Mouse (Mus musculus): ENCODE measurements at regions not wholly inside any gene's neighbourhood (a gene's known extent, or its start where the extent isn't known, plus 50 kb on each side); places are given as distances from the start of the nearest gene placed in this dataset.

- Histone ChIP-seq H3K27ac (ENCODE audit: control insufficient read depth, insufficient read depth, low read depth, low read length) (no peak overlapping the region), H3K36me3 (ENCODE audit: control insufficient read depth, insufficient read depth, low read length) (no peaks in the 10 kb centered on the region), H3K4me1 (ENCODE audit: control insufficient read depth, insufficient read depth, low read length) (no peaks in the 10 kb centered on the region), H3K4me3 (ENCODE audit: control insufficient read depth, low read depth, low read length) (peak overlapping the region; percentile 22; the same call in 1 of the 2 replicates), H3K27me3 (ENCODE audit: control insufficient read depth, insufficient read depth, low read length) (no peaks in the 10 kb centered on the region)
- TF ChIP-seq POLR2A (IDR thresholded peaks at IDR 0.05; ENCODE audit: control insufficient read depth, low read depth, low read length) (no peak), CTCF (IDR thresholded peaks at IDR 0.05; ENCODE audit: control insufficient read depth, insufficient read depth, insufficient replicate concordance, low read depth, low read length) (no peak)
Measured at GRCm38 (mm10) chr13:92911660-92912284, 67.2 kb downstream of the Mtx3 start.

DNA sequence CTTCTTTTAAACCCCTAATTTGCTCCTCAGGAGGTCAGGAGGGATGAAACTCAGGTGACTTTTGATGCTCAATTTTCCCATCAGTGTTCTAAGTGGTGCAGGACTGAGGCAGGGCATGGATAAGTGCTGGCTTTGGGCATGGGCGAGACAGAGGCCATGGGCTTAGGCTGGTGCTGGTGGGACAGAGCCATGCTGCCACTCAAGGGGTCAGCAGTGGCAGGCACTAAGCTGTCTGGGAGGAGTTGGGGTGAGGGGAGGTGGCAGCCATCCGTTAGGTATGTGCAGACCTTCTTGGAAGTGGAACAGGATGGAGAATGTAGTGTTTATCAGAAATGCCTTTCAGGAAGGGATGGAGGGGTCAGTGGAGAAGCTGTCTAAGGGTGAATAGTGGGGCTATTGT lies 68.1 kb downstream of the Mtx3 start:
- TF ChIP-seq CTCF (IDR thresholded peaks at IDR 0.05; ENCODE audit: control insufficient read depth, insufficient read depth, insufficient replicate concordance, low read depth, low read length) (no peak), POLR2A (IDR thresholded peaks at IDR 0.05; ENCODE audit: control insufficient read depth, low read depth, low read length) (no peak)

GRCm38 (mm10) chr13:92914631-92915030 lies 70.1 kb downstream of the Mtx3 start:
- Histone ChIP-seq H3K4me1 (ENCODE audit: control insufficient read depth, insufficient read depth, low read length) (no peaks in the 10 kb centered on the region), H3K27ac (ENCODE audit: control insufficient read depth, insufficient read depth, low read depth, low read length) (no peak overlapping the region), H3K36me3 (ENCODE audit: control insufficient read depth, insufficient read depth, low read length) (no peaks in the 10 kb centered on the region), H3K4me3 (ENCODE audit: control insufficient read depth, low read depth, low read length) (no peak overlapping the region), H3K27me3 (ENCODE audit: control insufficient read depth, insufficient read depth, low read length) (no peaks in the 10 kb centered on the region)
- no peak for TF ChIP-seq POLR2A (IDR thresholded peaks at IDR 0.05; ENCODE audit: control insufficient read depth, low read depth, low read length)
- TF ChIP-seq CTCF (IDR thresholded peaks at IDR 0.05; ENCODE audit: control insufficient read depth, insufficient read depth, insufficient replicate concordance, low read depth, low read length) = no peak

More for the DNA sequence above, 68.1 kb downstream of the Mtx3 start:
- peak overlapping the region; percentile 71 for H3K4me3 ChIP-seq (ENCODE audit: control insufficient read depth, low read depth, low read length)
- no peaks in the 10 kb centered on the region for H3K4me1 ChIP-seq (ENCODE audit: control insufficient read depth, insufficient read depth, low read length)
- no peaks in the 10 kb centered on the region for H3K27me3 ChIP-seq (ENCODE audit: control insufficient read depth, insufficient read depth, low read length)
- no peaks in the 10 kb centered on the region for H3K36me3 ChIP-seq (ENCODE audit: control insufficient read depth, insufficient read depth, low read length)
- no peak overlapping the region for H3K27ac ChIP-seq (ENCODE audit: control insufficient read depth, insufficient read depth, low read depth, low read length)

- Histone ChIP-seq H3K27ac (ENCODE audit: control insufficient read depth, insufficient read depth, low read depth, low read length) (no peak overlapping the region), H3K4me3 (ENCODE audit: control insufficient read depth, low read depth, low read length) (no peak overlapping the region), H3K27me3 (ENCODE audit: control insufficient read depth, insufficient read depth, low read length) (no peaks in the 10 kb centered on the region), H3K36me3 (ENCODE audit: control insufficient read depth, insufficient read depth, low read length) (no peaks in the 10 kb centered on the region), H3K4me1 (ENCODE audit: control insufficient read depth, insufficient read depth, low read length) (no peaks in the 10 kb centered on the region)
- no peak for TF ChIP-seq CTCF (IDR thresholded peaks at IDR 0.05; ENCODE audit: control insufficient read depth, insufficient read depth, insufficient replicate concordance, low read depth, low read length)
- no peak for TF ChIP-seq POLR2A (IDR thresholded peaks at IDR 0.05; ENCODE audit: control insufficient read depth, low read depth, low read length)
Measured at GRCm38 (mm10) chr13:92915221-92915839, 70.8 kb downstream of the Mtx3 start.

DNA sequence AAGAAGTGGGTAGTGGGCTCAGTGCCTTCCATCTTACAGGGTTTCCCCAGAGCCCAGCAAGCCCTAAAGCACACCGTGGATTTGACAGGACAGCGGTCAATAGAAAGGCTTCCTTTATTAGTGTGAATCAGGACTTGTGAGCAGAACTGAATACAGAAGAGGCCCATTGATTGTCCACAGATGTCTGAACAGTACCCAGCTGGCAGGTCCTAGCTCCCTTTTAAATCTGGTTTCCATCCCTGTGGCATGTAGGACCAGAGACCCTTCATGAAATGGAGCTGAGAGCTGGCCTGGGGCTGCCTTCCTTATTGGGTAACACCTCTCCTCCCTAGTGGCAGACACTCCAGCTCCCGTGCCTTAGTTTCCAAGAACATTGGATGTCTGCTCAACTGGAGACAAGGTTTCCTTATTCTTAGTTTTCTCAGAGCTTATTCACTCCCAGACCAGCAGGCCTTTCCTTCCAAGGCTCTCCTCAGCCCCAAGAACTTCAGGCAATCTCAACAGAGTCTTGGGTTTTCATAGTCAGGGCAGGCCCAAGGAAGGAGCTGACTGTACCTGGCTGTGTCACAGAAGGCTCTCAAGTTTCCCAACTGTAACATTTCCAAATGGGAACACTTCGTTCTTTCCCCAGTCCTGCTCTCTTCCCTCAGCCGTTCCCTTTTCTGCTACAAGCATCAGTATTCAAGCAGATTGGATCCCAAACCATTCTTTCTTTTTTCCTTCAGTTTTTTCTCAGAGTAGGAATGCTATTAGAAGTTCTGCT lies 71.6 kb downstream of the Mtx3 start:
- Histone ChIP-seq H3K4me1 (ENCODE audit: control insufficient read depth, insufficient read depth, low read length) (no peaks in the 10 kb centered on the region), H3K27ac (ENCODE audit: control insufficient read depth, insufficient read depth, low read depth, low read length) (peak overlapping the region; percentile 45), H3K27me3 (ENCODE audit: control insufficient read depth, insufficient read depth, low read length) (no peaks in the 10 kb centered on the region), H3K4me3 (ENCODE audit: control insufficient read depth, low read depth, low read length) (no peak overlapping the region), H3K36me3 (ENCODE audit: control insufficient read depth, insufficient read depth, low read length) (no peaks in the 10 kb centered on the region)
- TF ChIP-seq POLR2A (IDR thresholded peaks at IDR 0.05; ENCODE audit: control insufficient read depth, low read depth, low read length) (no peak), CTCF (IDR thresholded peaks at IDR 0.05; ENCODE audit: control insufficient read depth, insufficient read depth, insufficient replicate concordance, low read depth, low read length) (no peak)

DNA sequence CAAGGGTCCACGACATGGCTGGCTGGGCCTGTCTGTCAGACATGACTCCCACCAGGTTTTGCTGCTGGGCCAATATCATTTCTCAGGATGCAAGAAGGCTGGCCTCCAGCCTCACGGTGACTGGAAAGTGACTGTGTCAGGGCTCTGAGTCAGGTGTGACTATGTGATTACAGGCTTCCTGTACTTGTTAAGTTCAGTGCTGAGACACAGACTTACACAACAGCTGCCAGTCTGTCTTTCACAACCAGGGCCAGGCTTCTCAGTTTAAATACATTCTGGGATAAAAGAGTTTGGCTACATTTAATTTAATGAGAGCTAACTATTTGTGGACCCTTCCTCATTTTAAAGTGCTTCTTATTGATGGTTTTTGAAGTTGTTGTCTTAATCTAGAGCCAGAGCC lies 75.3 kb downstream of the Mtx3 start:
- no peak for TF ChIP-seq POLR2A (IDR thresholded peaks at IDR 0.05; ENCODE audit: control insufficient read depth, low read depth, low read length)
- no peak for TF ChIP-seq CTCF (IDR thresholded peaks at IDR 0.05; ENCODE audit: control insufficient read depth, insufficient read depth, insufficient replicate concordance, low read depth, low read length)
- H3K4me1 ChIP-seq (ENCODE audit: control insufficient read depth, insufficient read depth, low read length) = no peaks in the 10 kb centered on the region
- no peak overlapping the region for H3K27ac ChIP-seq (ENCODE audit: control insufficient read depth, insufficient read depth, low read depth, low read length)
- H3K27me3 ChIP-seq (ENCODE audit: control insufficient read depth, insufficient read depth, low read length) = no peaks in the 10 kb centered on the region
- H3K4me3 ChIP-seq (ENCODE audit: control insufficient read depth, low read depth, low read length) = no peak overlapping the region
- H3K36me3 ChIP-seq (ENCODE audit: control insufficient read depth, insufficient read depth, low read length) = no peaks in the 10 kb centered on the region

DNA sequence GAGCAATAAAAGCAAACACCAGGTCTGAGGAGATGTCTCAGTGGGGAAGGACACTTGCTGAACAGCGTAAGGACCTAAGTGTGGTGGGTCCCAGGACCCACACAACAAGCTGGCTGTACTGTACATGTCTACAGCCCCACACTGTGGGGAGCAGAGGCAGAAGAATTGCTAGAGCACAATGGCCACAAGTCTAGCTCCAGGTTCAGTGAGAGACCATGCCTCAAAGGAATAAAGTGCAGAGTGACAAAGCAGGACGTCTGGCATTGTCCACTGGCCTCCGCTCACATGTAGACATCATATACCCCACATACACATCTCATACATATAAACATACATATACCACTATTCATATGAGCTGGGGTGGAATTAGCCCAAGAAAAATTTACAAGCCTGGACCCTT lies 77.4 kb downstream of the Mtx3 start:
- TF ChIP-seq POLR2A (IDR thresholded peaks at IDR 0.05; ENCODE audit: control insufficient read depth, low read depth, low read length) = no peak
- no peak for TF ChIP-seq CTCF (IDR thresholded peaks at IDR 0.05; ENCODE audit: control insufficient read depth, insufficient read depth, insufficient replicate concordance, low read depth, low read length)
- Histone ChIP-seq H3K36me3 (ENCODE audit: control insufficient read depth, insufficient read depth, low read length) (no peaks in the 10 kb centered on the region), H3K4me1 (ENCODE audit: control insufficient read depth, insufficient read depth, low read length) (no peaks in the 10 kb centered on the region), H3K27me3 (ENCODE audit: control insufficient read depth, insufficient read depth, low read length) (no peaks in the 10 kb centered on the region), H3K27ac (ENCODE audit: control insufficient read depth, insufficient read depth, low read depth, low read length) (no peak overlapping the region), H3K4me3 (ENCODE audit: control insufficient read depth, low read depth, low read length) (no peak overlapping the region)
